Mouse (Mus musculus): ENCODE results near the gene Rpl23a.

GRCm38 (mm10) chr11:78160675-78161074 lies 22.7 kb downstream of the Rpl23a start:
- TF ChIP-seq TCF12 (IDR thresholded peaks at IDR 0.05; ENCODE audit: low read depth, low read length), result no peak
- TF ChIP-seq BHLHE40 (IDR thresholded peaks at IDR 0.05; ENCODE audit: low read depth, low read length), result no peak
- TF ChIP-seq RAD21 (IDR thresholded peaks at IDR 0.05; ENCODE audit: low read depth, low read length), result no peak
- no peak for TF ChIP-seq CTCF (conservative IDR thresholded peaks at IDR 0.05 in 1 of 2, IDR thresholded peaks at IDR 0.05 in 1 of 2; ENCODE audit: low read depth in 2 of 2, low read length in 2 of 2)
- TF ChIP-seq TBP (conservative IDR thresholded peaks at IDR 0.05; ENCODE audit: low read depth, low read length), result no peak
- TF ChIP-seq ZMIZ1 (IDR thresholded peaks at IDR 0.05; ENCODE audit: low read depth, low read length), result no peak
- TF ChIP-seq ZC3H11A (IDR thresholded peaks at IDR 0.05; ENCODE audit: low read depth, low read length), result no peak
- TF ChIP-seq KAT2A (IDR thresholded peaks at IDR 0.05; ENCODE audit: insufficient replicate concordance, low read length), result no peak
- TF ChIP-seq MYC (IDR thresholded peaks at IDR 0.05; ENCODE audit: low read depth, low read length), result no peak
- no peak for TF ChIP-seq POLR2A (IDR thresholded peaks at IDR 0.05; ENCODE audit: low read depth, low read length)
